Mouse (Mus musculus) T-helper 2 cell (primary cell): ENCODE measurements around the gene Mansc4.

ENCODE experiments used
- in situ Hi-C: fragments of 300-600 bp; cut with MboI, MseI; formaldehyde crosslinking; loops from one replicate; pipeline ENCODE4 v1.15.1; 2025; ENCODE audit warnings: high pct_unique_total_duplicates

Gene Mansc4

DNA sequence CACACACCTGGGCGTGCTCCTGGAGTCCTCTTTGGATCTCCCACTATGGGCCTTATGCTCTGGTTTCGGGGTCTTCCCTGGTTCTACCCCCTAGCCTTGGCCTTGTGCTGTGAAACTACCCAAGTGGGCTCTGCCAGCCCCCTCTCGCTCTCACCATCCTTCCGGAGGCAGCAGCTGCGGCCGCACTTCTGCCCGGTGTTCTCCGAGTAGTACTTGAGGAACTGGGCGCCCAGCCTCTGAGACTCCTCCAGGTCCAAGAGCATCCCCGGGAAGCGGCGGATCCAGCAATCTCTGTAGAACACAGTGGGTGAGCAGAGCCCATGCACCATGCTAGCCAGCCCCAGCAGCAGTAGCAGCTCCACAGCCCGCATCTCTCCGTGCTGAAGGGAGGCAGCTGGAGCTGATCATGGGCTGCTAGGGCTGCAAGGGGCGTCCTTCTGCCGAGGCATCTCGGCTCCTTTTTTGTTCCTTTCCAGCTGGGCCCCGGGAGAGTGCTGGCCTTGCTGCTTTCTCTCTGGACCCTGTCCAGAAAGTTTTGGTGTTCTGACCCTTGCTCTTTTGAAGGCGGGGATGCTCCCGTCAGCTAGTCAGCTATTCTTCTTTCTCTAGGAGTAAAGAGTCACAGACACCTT is at the start of gene Mansc4:
Mansc4 (minus strand) TSS at position 439 of the 632 bp plus-strand sequence.
- in situ Hi-C loops, result loop anchor here (25.0 kb wide), 1 partner anchor 1726 kb away; no protein-coding TSS in a partner anchor

- in situ Hi-C loops, result no loop called here
Measured at GRCm38 (mm10) chr6:147127239-147127638, 40.4 kb upstream of the Mansc4 start.

GRCm38 (mm10) chr6:147121320-147121719 is 34.5 kb upstream of the Mansc4 start:
- in situ Hi-C loops, result no loop called here

DNA sequence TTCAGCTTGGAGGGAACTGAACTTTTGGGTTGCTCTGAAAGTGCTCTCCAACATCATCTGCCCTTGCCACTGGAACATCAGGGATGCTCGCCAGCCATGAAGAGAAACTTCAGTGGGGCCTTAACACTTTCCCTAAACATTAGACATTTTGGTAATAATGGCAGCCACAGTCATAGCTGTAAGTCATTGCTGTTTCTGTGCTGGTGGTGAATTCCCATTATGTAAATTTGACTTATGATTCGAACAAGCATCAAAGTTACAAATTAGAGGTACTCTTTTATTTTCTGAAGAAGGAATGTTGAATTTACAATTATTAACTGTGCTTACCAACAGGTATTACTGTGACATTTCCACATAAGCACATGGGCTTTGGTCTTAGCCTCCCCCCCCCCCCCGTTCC is 31.4 kb upstream of the Mansc4 start:
- in situ Hi-C loops, result no loop called here

DNA sequence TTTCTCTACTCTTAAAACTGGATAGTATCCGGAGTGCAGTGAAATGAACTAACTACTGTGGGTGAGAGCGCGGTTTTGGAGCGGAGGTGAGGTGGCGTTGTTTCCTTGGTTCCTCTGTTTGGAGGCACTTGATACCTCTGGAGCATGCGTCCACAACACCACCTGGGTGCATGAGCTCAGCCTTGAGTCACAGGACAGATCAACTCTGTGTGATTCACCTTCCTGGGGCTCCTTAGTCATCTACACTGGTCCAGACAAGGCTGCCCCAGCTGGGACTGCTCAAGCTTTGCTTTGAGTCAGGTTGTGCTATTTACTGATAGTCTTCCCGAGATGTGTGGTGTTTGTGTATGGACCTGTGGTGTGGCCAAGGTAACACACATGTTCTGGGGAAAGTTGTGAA is 30.9 kb upstream of the Mansc4 start:
- in situ Hi-C loops, result no loop called here

GRCm38 (mm10) chr6:147116579-147116978 is 29.7 kb upstream of the Mansc4 start:
- in situ Hi-C loops, result no loop called here

- in situ Hi-C loops, result no loop called here
Measured at GRCm38 (mm10) chr6:147109283-147109682, 22.5 kb upstream of the Mansc4 start.

DNA sequence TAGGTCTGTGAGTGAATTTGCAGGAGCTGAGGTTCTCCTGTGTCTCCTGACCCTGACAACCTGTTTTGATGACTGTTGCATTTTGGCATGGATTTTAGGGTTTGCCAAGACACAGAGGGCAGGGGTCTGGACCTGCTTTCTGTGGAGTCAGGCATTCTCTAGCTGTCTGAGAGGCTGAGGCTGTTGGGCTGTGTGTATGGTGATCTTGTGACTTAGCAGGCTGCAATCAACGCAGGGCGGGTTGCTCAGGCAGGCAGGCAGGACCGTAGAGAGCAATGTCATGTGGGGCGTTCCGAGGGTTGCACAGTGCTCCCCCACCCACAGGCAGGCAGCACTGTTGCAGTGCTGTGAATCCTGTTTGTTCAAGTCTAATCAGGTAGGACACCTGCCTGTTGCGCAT is 19.9 kb upstream of the Mansc4 start:
- in situ Hi-C loops, result no loop called here

DNA sequence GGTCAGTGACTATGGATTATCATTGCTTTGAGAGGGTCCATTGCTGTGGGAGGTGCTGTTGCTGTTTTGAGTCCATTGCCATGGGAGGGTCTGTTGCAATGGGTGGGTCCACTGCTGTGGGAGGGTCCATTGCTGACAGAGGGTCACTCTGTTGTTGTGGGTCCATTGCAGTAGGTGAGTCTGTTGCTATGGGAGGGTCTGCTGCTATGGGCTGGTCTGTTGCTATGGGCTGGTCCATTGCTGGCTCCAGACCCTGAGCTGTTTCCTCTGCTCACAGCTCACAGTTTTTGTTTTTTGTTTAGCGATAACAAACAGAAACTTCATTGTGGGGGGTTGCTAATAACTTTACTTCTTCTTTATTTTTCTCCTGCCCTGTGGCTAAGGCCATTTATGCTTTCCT is 18.7 kb upstream of the Mansc4 start:
- in situ Hi-C loops, result no loop called here

DNA sequence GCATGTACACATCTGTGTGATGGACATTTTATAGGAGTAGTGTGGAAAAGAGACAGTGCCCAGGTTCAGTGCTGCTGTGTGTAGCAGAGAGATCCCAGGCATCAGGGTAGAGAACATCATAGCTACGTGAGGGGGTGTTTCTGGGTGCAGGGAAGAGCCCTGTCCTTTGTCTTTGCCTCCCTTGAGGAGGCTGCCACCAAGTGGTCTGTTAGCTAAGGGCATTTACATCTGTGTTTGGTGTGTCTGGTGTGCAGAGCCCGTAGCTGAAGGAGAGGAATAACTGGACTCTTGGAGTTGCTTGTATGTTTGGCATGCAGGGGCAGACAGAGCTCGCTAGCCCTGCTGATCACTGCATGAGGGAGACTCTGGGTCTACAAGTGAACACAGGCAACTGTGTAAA is 15.5 kb upstream of the Mansc4 start:
- in situ Hi-C loops, result no loop called here

- in situ Hi-C loops, result loop anchor here (25.0 kb wide), 1 partner anchor 1713 kb away; no protein-coding TSS in a partner anchor
Measured at GRCm38 (mm10) chr6:147099458-147100277, 12.8 kb upstream of the Mansc4 start.

DNA sequence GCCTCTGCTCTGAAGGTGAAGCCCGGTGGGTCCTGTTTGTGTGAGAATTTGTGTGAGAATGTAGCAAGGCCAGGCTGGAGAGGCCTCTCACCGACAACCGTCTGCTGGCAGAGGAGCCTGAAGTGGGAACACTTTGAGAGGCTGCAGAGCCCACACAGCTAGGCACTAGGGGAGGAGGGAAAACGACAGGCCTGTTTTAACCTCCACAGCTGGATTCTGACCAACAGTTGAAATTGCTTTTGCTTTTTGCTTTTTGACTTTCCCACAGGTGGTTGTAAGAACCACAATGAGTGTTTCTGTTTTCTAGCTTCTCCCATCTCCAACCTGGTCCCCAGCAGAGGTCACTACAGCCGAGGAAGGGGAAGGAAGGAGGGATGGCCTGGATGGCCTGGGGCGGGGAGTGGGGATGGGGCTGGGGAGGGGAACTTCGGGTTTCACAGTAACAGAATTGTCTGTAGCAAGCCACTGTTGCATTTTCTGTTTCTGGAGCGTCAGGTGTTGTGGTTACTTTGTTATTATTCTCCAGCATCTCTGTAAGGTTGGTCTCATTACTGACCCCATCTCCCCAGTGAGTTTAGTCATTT is 10.6 kb upstream of the Mansc4 start:
- in situ Hi-C loops, result loop anchor here (25.0 kb wide), 1 partner anchor 1715 kb away; no protein-coding TSS in a partner anchor

DNA sequence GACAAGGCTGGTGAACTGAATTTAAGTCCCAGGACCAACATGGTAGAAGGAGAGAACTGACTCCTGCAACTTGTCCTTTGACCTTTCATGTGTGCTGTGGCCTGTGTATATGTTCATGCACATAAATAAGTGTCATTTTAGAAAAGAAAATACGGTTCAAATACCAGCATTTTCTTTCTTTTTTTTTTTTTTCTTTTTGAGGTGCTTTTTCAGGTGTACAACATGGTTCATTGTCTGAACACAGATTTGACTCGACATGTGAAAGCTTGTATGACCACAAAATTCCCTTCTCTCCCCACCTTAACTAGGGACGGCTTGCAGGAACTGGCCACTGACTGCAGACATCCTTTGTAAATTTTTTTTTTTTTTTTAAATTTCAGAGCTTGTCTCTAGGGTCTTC is 10.1 kb upstream of the Mansc4 start:
- in situ Hi-C loops, result loop anchor here (25.0 kb wide), 1 partner anchor 1715 kb away; no protein-coding TSS in a partner anchor

- in situ Hi-C loops, result loop anchor here (25.0 kb wide), 1 partner anchor 1716 kb away; no protein-coding TSS in a partner anchor
Measured at GRCm38 (mm10) chr6:147096109-147096508, 9.3 kb upstream of the Mansc4 start.

DNA sequence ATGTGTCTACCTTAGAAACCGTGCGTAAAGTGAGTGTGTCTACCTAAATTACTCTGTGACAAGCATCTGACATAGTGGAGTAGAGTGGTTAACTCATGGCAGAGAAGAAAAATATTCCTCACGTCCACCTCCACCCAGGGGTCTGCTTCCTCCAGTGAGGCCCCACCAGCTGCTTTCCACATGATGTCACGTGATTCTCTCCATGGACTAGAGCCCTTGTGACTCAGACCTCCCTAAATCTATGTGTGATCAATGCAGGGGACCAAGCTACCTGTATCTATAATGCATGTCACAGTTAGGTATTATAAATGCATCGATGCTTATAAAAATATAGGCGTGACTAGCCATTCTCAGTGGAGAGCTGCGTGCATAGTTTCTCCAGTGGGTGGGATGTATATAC is 7.9 kb upstream of the Mansc4 start:
- in situ Hi-C loops, result loop anchor here (5.0 to 25.0 kb wide), 2 partner anchors 47 to 1718 kb away; no protein-coding TSS in a partner anchor

DNA sequence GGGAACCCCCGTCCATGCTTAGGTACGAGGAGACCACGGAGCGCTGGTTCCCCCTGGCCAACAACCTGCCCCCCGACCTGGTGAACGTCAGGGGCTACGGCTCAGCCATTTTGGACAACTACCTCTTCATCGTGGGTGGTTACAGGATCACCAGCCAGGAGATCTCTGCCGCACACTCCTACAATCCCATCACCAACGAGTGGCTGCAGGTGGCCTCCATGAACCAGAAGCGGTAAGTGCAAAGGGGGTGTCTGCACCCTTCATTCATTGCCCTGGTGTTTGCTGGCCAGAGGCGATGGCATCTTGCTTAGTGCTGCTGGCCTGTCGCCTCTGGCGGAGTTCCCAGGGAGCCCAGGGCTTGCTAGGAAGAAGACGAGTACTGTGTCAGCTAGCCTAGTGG is 5.3 kb upstream of the Mansc4 start:
- in situ Hi-C loops, result loop anchor here (5.0 to 25.0 kb wide), 2 partner anchors 45 to 1720 kb away; no protein-coding TSS in a partner anchor

- in situ Hi-C loops, result loop anchor here (5.0 to 25.0 kb wide), 2 partner anchors 44 to 1721 kb away; no protein-coding TSS in a partner anchor
Measured at GRCm38 (mm10) chr6:147091136-147092120, 4.6 kb upstream of the Mansc4 start, which contains the start of gene Klhl42. TSS of gene Klhl42 (plus strand) at chr6:147091379.

DNA sequence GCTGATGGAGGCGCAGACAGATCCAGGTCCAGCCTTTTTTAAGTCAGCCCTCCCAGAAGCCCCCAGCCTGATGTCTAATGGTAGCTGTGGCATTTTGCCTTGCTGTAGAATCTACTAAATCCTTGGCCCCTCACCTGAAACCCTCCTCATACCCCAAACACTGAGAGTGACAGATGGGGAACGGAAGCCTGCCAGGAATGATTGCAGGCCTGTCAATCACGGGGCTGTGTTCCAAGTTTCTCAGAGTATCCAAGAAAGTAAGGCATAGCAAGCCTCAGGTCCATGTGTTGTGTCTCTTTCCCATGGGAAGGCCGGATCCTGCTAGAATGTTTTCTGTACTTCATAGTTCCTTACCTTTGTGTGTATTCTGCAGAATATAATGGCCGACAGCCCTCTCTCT is 3.4 kb upstream of the Mansc4 start:
- in situ Hi-C loops, result loop anchor here (5.0 to 25.0 kb wide), 2 partner anchors 43 to 1722 kb away; no protein-coding TSS in a partner anchor

DNA sequence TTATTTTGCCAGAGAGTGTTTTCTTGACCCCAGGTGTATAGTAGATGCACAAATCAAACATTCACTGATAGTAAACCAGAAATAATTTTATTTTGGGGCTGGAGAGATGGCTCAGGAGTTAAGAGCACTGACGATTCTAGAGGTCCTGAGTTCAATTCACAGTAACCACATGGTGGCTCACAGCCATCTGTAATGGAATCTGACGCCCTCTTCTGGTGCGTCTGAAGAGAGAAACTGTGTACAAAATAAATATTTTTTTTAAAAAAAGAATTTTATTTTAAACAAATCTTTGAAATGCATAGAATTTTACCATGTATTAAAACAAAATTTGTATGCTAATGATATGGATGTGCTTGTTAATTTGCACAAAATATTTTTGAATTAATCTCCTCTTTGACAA is 1.7 kb upstream of the Mansc4 start:
- in situ Hi-C loops, result loop anchor here (25.0 kb wide), 1 partner anchor 1724 kb away; no protein-coding TSS in a partner anchor

- in situ Hi-C loops, result loop anchor here (25.0 kb wide), 1 partner anchor 1725 kb away; no protein-coding TSS in a partner anchor
Measured at GRCm38 (mm10) chr6:147087736-147088135, 904 bp upstream of the Mansc4 start.
